Mouse (Mus musculus): ENCODE measurements around the gene Ywhae. TPM values are rescaled to one million over a fixed set of nuclear protein-coding genes. Genes with fewer than 3 reads are reported as not detected.
"Not testable (repeated sequence)": the region's sequence is repeated elsewhere in the genome, so short reads cannot be mapped to it uniquely, and the experiment has no call there.

Ywhae gene
- total and polyA plus RNA-seq, 2 experiments from 2014 or later, result 341 to 1,657 TPM

GRCm38 (mm10) chr11:75691047-75691446 lies 41.6 kb upstream of the Ywhae start:
- ATAC-seq (ENCODE audit: low FRiP score) (no peak), DNase-seq (ENCODE audit: low spot score) (no peak)
- no peaks in the 10 kb centered on the region for H3K4me1 ChIP-seq (ENCODE audit: insufficient read depth, low read length)
- no peaks in the 10 kb centered on the region for H3K27me3 ChIP-seq (ENCODE audit: insufficient read depth, low read length)
- H3K4me3 ChIP-seq (ENCODE audit: low read depth, low read length), result no peak overlapping the region
- H3K9me3 ChIP-seq (ENCODE audit: low read length), result no peaks in the 10 kb centered on the region
- TF ChIP-seq CTCF (IDR thresholded peaks at IDR 0.05), result no peak
- no peak overlapping the region for H3K4me2 ChIP-seq (ENCODE audit: low read depth, low read length, poor library complexity, severe bottlenecking)
- no peak overlapping the region for H3K9ac ChIP-seq (replicated peaks; ENCODE audit: low read length, poor library complexity, severe bottlenecking)
- no peak overlapping the region for H3K27ac ChIP-seq (ENCODE audit: low read depth, low read length)
- peaks cover 19% of the 10 kb centered on the region for H3K36me3 ChIP-seq (ENCODE audit: insufficient read depth, low read length)

DNA sequence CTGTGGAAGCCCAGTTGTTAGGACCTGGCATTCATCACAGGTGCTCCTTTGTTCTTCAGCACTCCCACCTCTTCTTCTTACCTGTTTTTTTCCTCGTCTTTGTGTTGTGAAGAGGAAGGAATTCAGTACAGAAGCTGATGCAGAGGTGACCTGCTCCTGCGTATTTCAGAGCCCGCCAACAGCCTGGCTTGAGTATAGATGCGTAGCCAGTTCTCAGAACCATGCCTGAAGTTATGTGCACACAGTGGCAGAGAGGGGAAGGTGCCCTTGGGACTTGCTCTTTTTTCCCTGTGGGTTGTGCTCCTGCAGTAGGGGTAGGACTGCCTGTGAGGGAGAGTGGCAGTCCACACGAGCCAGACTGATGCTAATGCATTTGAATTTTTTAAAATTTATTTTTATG lies 39.1 kb upstream of the Ywhae start:
- Histone ChIP-seq H3K36me3 (ENCODE audit: insufficient read depth, low read length) (peaks cover 25% of the 10 kb centered on the region), H3K4me1 (ENCODE audit: insufficient read depth, low read length) (no peaks in the 10 kb centered on the region), H3K27me3 (ENCODE audit: insufficient read depth, low read length) (no peaks in the 10 kb centered on the region), H3K9me3 (ENCODE audit: low read length) (no peaks in the 10 kb centered on the region), H3K4me2 (ENCODE audit: low read depth, low read length, poor library complexity, severe bottlenecking) (no peak overlapping the region), H3K27ac (ENCODE audit: low read depth, low read length) (no peak overlapping the region), H3K9ac (replicated peaks; ENCODE audit: low read length, poor library complexity, severe bottlenecking) (no peak overlapping the region), H3K4me3 (ENCODE audit: low read depth, low read length) (no peak overlapping the region)
- DNase-seq (ENCODE audit: low spot score) (no peak), ATAC-seq (ENCODE audit: low FRiP score) (no peak)
- WGBS, result 91% methylated on average over 5 of the region's 5 CpGs
- TF ChIP-seq CTCF (IDR thresholded peaks at IDR 0.05), result no peak

DNA sequence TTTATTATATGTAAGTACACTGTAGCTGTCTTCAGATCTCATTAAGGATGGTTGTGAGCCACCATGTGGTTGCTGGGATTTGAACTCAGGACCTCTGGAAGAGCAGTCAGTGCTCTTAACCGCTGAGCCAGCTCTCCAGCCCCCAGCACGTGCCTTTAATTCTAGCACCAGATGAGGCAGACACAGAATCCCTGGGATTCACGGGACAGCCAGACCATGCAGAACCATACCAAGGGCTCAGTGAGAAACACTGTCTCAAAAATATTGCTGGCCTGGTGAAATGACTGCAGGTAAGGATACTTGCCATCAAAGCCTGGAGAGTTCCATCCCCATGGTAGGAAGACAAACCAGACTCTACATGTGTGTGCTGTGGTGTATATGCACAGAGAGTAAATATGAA lies 35.2 kb upstream of the Ywhae start:
- H3K9me3 ChIP-seq (ENCODE audit: low read length); H3K4me1 ChIP-seq (ENCODE audit: insufficient read depth, low read length); H3K27me3 ChIP-seq (ENCODE audit: insufficient read depth, low read length); H3K4me2 ChIP-seq (ENCODE audit: low read depth, low read length, poor library complexity, severe bottlenecking); H3K4me3 ChIP-seq (ENCODE audit: low read depth, low read length); H3K9ac ChIP-seq (replicated peaks; ENCODE audit: low read length, poor library complexity, severe bottlenecking); DNase-seq (ENCODE audit: low spot score); ATAC-seq (ENCODE audit: low FRiP score); H3K27ac ChIP-seq (ENCODE audit: low read depth, low read length): not testable (repeated sequence)
- 95% methylated on average over 3 of the region's 3 CpGs for WGBS
- peaks cover 24% of the 10 kb centered on the region for H3K36me3 ChIP-seq (ENCODE audit: insufficient read depth, low read length)

GRCm38 (mm10) chr11:75700557-75700956 lies 32.1 kb upstream of the Ywhae start:
- DNase-seq (ENCODE audit: low spot score) (no peak), ATAC-seq (ENCODE audit: low FRiP score) (no peak)
- H3K9ac ChIP-seq (replicated peaks; ENCODE audit: low read length, poor library complexity, severe bottlenecking), result no peak overlapping the region
- H3K27ac ChIP-seq (ENCODE audit: low read depth, low read length), result no peak overlapping the region
- no peak overlapping the region for H3K4me2 ChIP-seq (ENCODE audit: low read depth, low read length, poor library complexity, severe bottlenecking)
- H3K27me3 ChIP-seq (ENCODE audit: insufficient read depth, low read length), result no peaks in the 10 kb centered on the region
- no peak for TF ChIP-seq CTCF (IDR thresholded peaks at IDR 0.05)
- H3K9me3 ChIP-seq (ENCODE audit: low read length), result no peaks in the 10 kb centered on the region
- 96% methylated on average over 5 of the region's 5 CpGs for WGBS
- H3K4me3 ChIP-seq (ENCODE audit: low read depth, low read length), result no peak overlapping the region
- peaks cover 29% of the 10 kb centered on the region for H3K36me3 ChIP-seq (ENCODE audit: insufficient read depth, low read length)
- no peaks in the 10 kb centered on the region for H3K4me1 ChIP-seq (ENCODE audit: insufficient read depth, low read length)

- Histone ChIP-seq H3K4me2 (ENCODE audit: low read depth, low read length, poor library complexity, severe bottlenecking) (no peak overlapping the region), H3K9me3 (ENCODE audit: low read length) (no peaks in the 10 kb centered on the region), H3K9ac (replicated peaks; ENCODE audit: low read length, poor library complexity, severe bottlenecking) (no peak overlapping the region), H3K4me1 (ENCODE audit: insufficient read depth, low read length) (no peaks in the 10 kb centered on the region), H3K27ac (ENCODE audit: low read depth, low read length) (no peak overlapping the region), H3K4me3 (ENCODE audit: low read depth, low read length) (no peak overlapping the region), H3K36me3 (ENCODE audit: insufficient read depth, low read length) (peaks cover 25% of the 10 kb centered on the region), H3K27me3 (ENCODE audit: insufficient read depth, low read length) (no peaks in the 10 kb centered on the region)
- no peak for DNase-seq (ENCODE audit: low spot score)
- ATAC-seq (ENCODE audit: low FRiP score), result no peak
- TF ChIP-seq CTCF (IDR thresholded peaks at IDR 0.05), result no peak
- 94% methylated on average over 6 of the region's 6 CpGs for WGBS
These were observed 29.9 kb upstream of the Ywhae start for GRCm38 (mm10) chr11:75702761-75703160.

DNA sequence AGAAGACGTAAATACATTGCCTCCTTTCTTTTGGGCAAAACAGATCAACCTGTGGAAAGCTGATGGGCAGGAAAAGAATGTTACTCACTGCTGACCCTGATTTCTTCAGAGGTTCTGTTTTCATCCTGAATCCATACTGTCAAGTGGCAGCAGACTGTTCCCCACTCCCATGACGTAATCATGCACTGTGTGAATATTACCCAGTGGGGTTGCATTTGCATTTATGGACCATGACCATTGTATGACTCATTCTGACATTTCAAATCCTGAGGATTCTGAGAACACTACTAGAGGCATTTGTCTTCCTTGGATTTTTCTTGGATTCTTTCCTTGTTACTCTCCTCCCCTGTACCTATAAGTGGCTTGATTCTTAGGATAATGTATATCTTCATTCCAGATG lies 28.9 kb upstream of the Ywhae start:
- H3K36me3 ChIP-seq (ENCODE audit: insufficient read depth, low read length), result peaks cover 23% of the 10 kb centered on the region
- ATAC-seq (ENCODE audit: low FRiP score) (no peak), DNase-seq (ENCODE audit: low spot score) (no peak)
- TF ChIP-seq CTCF (IDR thresholded peaks at IDR 0.05), result no peak
- no peaks in the 10 kb centered on the region for H3K27me3 ChIP-seq (ENCODE audit: insufficient read depth, low read length)
- no peak overlapping the region for H3K27ac ChIP-seq (ENCODE audit: low read depth, low read length)
- 94% methylated on average over 2 of the region's 2 CpGs for WGBS
- no peak overlapping the region for H3K4me2 ChIP-seq (ENCODE audit: low read depth, low read length, poor library complexity, severe bottlenecking)
- no peak overlapping the region for H3K9ac ChIP-seq (replicated peaks; ENCODE audit: low read length, poor library complexity, severe bottlenecking)
- H3K4me1 ChIP-seq (ENCODE audit: insufficient read depth, low read length), result no peaks in the 10 kb centered on the region
- H3K9me3 ChIP-seq (ENCODE audit: low read length), result no peaks in the 10 kb centered on the region
- H3K4me3 ChIP-seq (ENCODE audit: low read depth, low read length), result no peak overlapping the region

GRCm38 (mm10) chr11:75713949-75714348 lies 18.7 kb upstream of the Ywhae start:
- H3K4me1 ChIP-seq (ENCODE audit: insufficient read depth, low read length), result no peaks in the 10 kb centered on the region
- WGBS, result 94% methylated on average over 1 of the region's 1 CpGs
- no peak overlapping the region for H3K27ac ChIP-seq (ENCODE audit: low read depth, low read length)
- no peak overlapping the region for H3K9ac ChIP-seq (replicated peaks; ENCODE audit: low read length, poor library complexity, severe bottlenecking)
- ATAC-seq (ENCODE audit: low FRiP score) (no peak), DNase-seq (ENCODE audit: low spot score) (no peak)
- peak; percentile 69 for TF ChIP-seq CTCF (IDR thresholded peaks at IDR 0.05)
- H3K27me3 ChIP-seq (ENCODE audit: insufficient read depth, low read length), result no peaks in the 10 kb centered on the region
- no peaks in the 10 kb centered on the region for H3K9me3 ChIP-seq (ENCODE audit: low read length)
- H3K36me3 ChIP-seq (ENCODE audit: insufficient read depth, low read length), result no peaks in the 10 kb centered on the region
- no peak overlapping the region for H3K4me3 ChIP-seq (ENCODE audit: low read depth, low read length)
- H3K4me2 ChIP-seq (ENCODE audit: low read depth, low read length, poor library complexity, severe bottlenecking), result no peak overlapping the region
